Mouse (Mus musculus): Measurements from ENCODE around the gene Atg4c. TPM values are rescaled to one million over a fixed set of nuclear protein-coding genes. Genes with fewer than 3 reads are reported as not detected.

Gene Atg4c
- polyA plus RNA-seq, 1 experiment from 2014 or later: 12.9 TPM

DNA sequence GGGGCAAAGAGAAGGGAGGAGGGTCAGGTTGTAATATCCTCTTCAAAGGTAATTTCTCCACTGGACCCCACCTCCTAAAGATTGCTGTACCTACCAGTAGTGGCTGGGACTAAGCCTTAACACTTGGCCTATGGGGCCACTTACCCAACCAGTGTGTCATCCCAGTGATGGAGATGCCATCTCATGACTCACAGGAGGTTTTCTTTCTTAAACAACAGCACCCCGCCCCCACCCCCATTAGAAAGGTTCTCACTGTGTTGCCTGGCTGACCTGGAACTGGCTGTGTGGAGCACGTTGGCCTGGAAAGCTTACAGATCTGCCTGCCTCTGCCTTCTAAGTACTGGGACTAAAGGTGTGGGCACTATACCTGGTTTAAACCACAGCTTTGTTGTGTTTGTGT is 69.5 kb downstream of the Atg4c start:
- 0 out of 2 replicates have a peak, but pooled peaks cover 4% of the 10 kb centered on the region for H3K4me1 ChIP-seq (ENCODE audit: control insufficient read depth, insufficient read depth, low read length)
- ATAC-seq (no peak), DNase-seq (ENCODE audit: low spot score) (no peak)
- no peaks in the 10 kb centered on the region for H3K9me3 ChIP-seq (replicated peaks; ENCODE audit: control insufficient read depth, low read length)
- H3K36me3 ChIP-seq (ENCODE audit: control insufficient read depth, insufficient read depth, low read length): no peaks in the 10 kb centered on the region
- WGBS: 89% methylated on average over 2 of the region's 2 CpGs
- H3K27ac ChIP-seq (ENCODE audit: low read depth, low read length): no peak overlapping the region
- H3K4me2 ChIP-seq (ENCODE audit: low read length): no peak overlapping the region
- H3K9ac ChIP-seq (ENCODE audit: low read length): no peak overlapping the region
- H3K4me3 ChIP-seq (ENCODE audit: low read depth, low read length): no peak overlapping the region
- H3K27me3 ChIP-seq (replicated peaks; ENCODE audit: control insufficient read depth, insufficient read depth, low read length): no peaks in the 10 kb centered on the region

DNA sequence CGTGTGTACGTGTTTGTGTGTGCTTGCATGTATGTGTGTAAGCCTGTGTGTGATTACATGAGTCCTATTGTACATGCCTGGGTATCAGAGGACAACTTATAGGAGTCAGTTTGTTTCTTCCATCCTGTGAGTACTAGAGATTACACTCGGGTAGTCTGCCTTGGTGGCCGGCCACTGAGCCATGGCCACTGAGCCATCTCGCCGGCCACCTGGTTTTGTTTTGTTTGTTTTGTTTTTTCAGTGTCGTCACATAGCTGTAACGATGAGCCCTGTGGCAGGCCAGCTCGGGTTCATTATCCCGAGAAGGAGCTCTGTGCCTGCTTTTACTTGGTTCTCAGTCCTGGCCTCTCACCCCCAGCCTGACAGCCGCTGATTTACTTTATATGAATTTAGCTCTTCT is 69.9 kb downstream of the Atg4c start:
- H3K9ac ChIP-seq (ENCODE audit: low read length): no peak overlapping the region
- H3K36me3 ChIP-seq (ENCODE audit: control insufficient read depth, insufficient read depth, low read length): no peaks in the 10 kb centered on the region
- H3K4me2 ChIP-seq (ENCODE audit: low read length): no peak overlapping the region
- H3K27ac ChIP-seq (ENCODE audit: low read depth, low read length): no peak overlapping the region
- DNase-seq (ENCODE audit: low spot score): no peak
- no peaks in the 10 kb centered on the region for H3K9me3 ChIP-seq (replicated peaks; ENCODE audit: control insufficient read depth, low read length)
- ATAC-seq: no peak
- no peaks in the 10 kb centered on the region for H3K27me3 ChIP-seq (replicated peaks; ENCODE audit: control insufficient read depth, insufficient read depth, low read length)
- H3K4me1 ChIP-seq (ENCODE audit: control insufficient read depth, insufficient read depth, low read length): 0 out of 2 replicates have a peak, but pooled peaks cover 4% of the 10 kb centered on the region
- H3K4me3 ChIP-seq (ENCODE audit: low read depth, low read length): no peak overlapping the region
- 63% methylated on average over 11 of the region's 11 CpGs for WGBS

DNA sequence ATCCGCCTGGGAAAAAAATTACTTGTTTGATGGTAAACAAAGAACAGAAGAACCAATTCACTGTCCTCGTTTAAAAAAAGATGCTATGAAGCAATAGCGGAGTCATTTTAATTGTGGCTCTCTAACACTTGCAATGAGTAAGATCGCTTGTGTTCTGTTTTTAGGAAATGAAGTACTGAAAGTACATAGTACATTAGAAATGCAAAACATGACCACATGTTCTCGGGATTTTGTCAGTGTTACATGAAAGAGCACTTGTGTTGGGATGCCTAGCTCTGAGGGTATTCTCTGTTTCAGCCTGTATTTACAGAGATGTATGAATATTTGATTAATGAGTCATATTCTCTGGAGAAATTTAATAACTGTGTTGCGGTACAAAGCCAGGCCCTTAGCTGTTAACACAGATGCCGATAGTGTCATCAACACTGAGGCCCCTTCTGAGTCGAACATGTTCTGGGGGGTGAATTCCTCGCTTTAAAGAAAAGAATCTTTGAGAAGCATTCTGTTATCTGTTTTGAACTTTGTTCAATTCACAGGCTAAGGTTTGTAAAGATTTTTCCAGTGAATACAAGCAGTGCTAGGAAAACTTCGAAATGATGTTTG is 73.2 kb downstream of the Atg4c start:
- Histone ChIP-seq H3K4me2 (ENCODE audit: low read length) (no peak overlapping the region), H3K9ac (ENCODE audit: low read length) (no peak overlapping the region), H3K4me3 (ENCODE audit: low read depth, low read length) (no peak overlapping the region), H3K9me3 (replicated peaks; ENCODE audit: control insufficient read depth, low read length) (no peaks in the 10 kb centered on the region), H3K36me3 (ENCODE audit: control insufficient read depth, insufficient read depth, low read length) (no peaks in the 10 kb centered on the region), H3K4me1 (ENCODE audit: control insufficient read depth, insufficient read depth, low read length) (0 out of 2 replicates have a peak, but pooled peaks cover 4% of the 10 kb centered on the region), H3K27ac (ENCODE audit: low read depth, low read length) (no peak overlapping the region), H3K27me3 (replicated peaks; ENCODE audit: control insufficient read depth, insufficient read depth, low read length) (no peaks in the 10 kb centered on the region)
- 65% methylated on average over 10 of the region's 10 CpGs for WGBS
- no peak for ATAC-seq
- DNase-seq (ENCODE audit: low spot score): no peak

DNA sequence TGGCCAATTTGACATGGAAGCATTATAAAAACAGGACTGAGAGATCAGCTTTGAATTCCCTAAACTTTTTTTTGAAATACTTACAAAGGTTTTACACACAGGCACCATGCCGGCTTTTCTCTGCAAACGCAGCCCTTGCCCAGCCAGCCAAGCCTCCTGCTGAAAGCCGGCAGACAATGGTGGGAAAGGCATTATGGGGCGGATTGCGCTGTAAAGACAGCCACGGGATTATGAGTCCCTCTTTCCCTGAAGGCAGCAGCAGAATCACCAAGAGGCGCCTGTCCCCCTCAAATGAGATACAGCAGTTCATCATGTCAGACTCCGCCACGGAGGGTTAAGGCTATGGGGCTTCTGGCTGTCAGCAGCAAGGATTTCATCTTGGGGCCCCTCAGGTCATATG is 79.1 kb downstream of the Atg4c start:
- H3K9ac ChIP-seq (ENCODE audit: low read length): peak overlapping the region; percentile 18; the same call in 1 of the 2 replicates
- no peak overlapping the region for H3K4me3 ChIP-seq (ENCODE audit: low read depth, low read length)
- H3K27ac ChIP-seq (ENCODE audit: low read depth, low read length): peak overlapping the region; percentile 36; the same call in 1 of the 2 replicates
- H3K36me3 ChIP-seq (ENCODE audit: control insufficient read depth, insufficient read depth, low read length): no peaks in the 10 kb centered on the region
- WGBS: 3% methylated on average over 9 of the region's 9 CpGs
- ATAC-seq (peak; percentile 61), DNase-seq (ENCODE audit: low spot score) (peak; percentile 75)
- H3K27me3 ChIP-seq (replicated peaks; ENCODE audit: control insufficient read depth, insufficient read depth, low read length): no peaks in the 10 kb centered on the region
- H3K4me2 ChIP-seq (ENCODE audit: low read length): peak overlapping the region; percentile 41
- peaks cover 18% of the 10 kb centered on the region for H3K4me1 ChIP-seq (ENCODE audit: control insufficient read depth, insufficient read depth, low read length)
- no peaks in the 10 kb centered on the region for H3K9me3 ChIP-seq (replicated peaks; ENCODE audit: control insufficient read depth, low read length)

DNA sequence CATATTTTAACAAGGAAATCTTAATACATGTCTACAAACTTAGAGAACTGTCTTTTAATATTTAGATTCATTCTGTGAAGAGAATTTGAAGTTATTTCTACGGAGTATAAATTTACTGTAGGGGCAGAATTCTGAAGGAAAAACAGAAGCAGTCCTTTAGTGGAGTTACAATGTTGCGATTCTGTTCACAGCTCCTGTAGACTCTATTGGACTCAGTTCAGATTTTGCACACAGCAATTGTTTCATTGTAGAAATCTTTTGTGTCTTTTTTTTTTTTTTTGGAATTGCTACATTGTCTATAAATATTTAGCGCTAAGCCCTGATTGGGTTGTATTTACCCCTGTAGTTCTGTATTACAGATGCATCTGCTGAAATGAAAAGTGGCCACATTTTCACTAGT is 79.7 kb downstream of the Atg4c start:
- Histone ChIP-seq H3K4me3 (ENCODE audit: low read depth, low read length) (no peak overlapping the region), H3K27ac (ENCODE audit: low read depth, low read length) (no peak overlapping the region), H3K9ac (ENCODE audit: low read length) (no peak overlapping the region), H3K9me3 (replicated peaks; ENCODE audit: control insufficient read depth, low read length) (no peaks in the 10 kb centered on the region), H3K4me1 (ENCODE audit: control insufficient read depth, insufficient read depth, low read length) (peaks cover 18% of the 10 kb centered on the region), H3K27me3 (replicated peaks; ENCODE audit: control insufficient read depth, insufficient read depth, low read length) (no peaks in the 10 kb centered on the region), H3K36me3 (ENCODE audit: control insufficient read depth, insufficient read depth, low read length) (no peaks in the 10 kb centered on the region), H3K4me2 (ENCODE audit: low read length) (no peak overlapping the region)
- 56% methylated on average over 3 of the region's 3 CpGs for WGBS
- ATAC-seq (0 out of 2 replicates have a peak, but pooled peaks have one; percentile 13), DNase-seq (ENCODE audit: low spot score) (peak; percentile 40)

DNA sequence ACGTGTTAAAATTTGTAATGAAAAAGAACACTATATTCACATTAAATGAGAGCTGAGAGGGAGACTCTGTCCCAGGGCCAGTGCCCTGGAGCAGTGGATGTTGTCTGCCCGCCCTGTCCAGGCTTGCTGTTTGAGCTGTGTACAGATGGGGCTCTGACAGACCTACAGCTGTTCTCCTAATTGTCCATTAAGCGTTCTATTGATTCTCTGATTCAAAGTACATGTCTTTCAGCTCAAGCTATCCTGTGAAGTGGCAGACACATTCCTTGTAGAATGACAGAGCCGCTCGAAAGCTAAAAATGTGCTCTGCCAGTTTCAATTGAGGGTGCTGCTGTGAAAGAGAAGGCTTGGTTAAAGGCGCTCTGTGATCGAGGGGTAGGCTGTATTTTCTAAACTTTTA is 80.2 kb downstream of the Atg4c start:
- H3K9ac ChIP-seq (ENCODE audit: low read length): no peak overlapping the region
- H3K27ac ChIP-seq (ENCODE audit: low read depth, low read length): peak overlapping the region; percentile 1; the same call in 1 of the 2 replicates
- H3K4me1 ChIP-seq (ENCODE audit: control insufficient read depth, insufficient read depth, low read length): peaks cover 18% of the 10 kb centered on the region
- H3K27me3 ChIP-seq (replicated peaks; ENCODE audit: control insufficient read depth, insufficient read depth, low read length): no peaks in the 10 kb centered on the region
- H3K4me2 ChIP-seq (ENCODE audit: low read length): no peak overlapping the region
- ATAC-seq (peak; percentile 88), DNase-seq (ENCODE audit: low spot score) (peak; percentile 66)
- no peaks in the 10 kb centered on the region for H3K36me3 ChIP-seq (ENCODE audit: control insufficient read depth, insufficient read depth, low read length)
- 13% methylated on average over 7 of the region's 7 CpGs for WGBS
- H3K4me3 ChIP-seq (ENCODE audit: low read depth, low read length): no peak overlapping the region
- H3K9me3 ChIP-seq (replicated peaks; ENCODE audit: control insufficient read depth, low read length): no peaks in the 10 kb centered on the region

DNA sequence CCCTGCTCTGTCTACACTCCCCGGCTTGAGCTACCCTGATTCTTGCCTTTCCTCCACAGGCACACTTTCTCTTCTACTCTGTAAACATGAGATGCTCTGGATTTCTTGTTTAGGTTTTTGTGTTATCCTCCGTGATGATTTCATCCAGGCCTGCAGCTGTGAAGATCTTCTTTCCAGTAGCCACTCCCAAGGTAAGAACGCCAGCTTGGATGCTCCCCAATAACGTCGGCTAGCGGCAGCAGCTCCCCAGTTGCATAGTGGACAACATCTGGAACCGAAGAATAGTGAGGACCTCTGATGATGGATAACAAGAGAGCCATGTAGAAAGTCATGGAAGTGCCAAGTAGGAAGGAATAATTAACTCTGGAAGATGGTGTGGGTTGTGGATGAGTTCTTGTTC is 85.1 kb downstream of the Atg4c start:
- H3K9ac ChIP-seq (ENCODE audit: low read length): no peak overlapping the region
- H3K4me1 ChIP-seq (ENCODE audit: control insufficient read depth, insufficient read depth, low read length): peaks cover 8% of the 10 kb centered on the region
- DNase-seq (ENCODE audit: low spot score): no peak
- no peaks in the 10 kb centered on the region for H3K36me3 ChIP-seq (ENCODE audit: control insufficient read depth, insufficient read depth, low read length)
- H3K27ac ChIP-seq (ENCODE audit: low read depth, low read length): no peak overlapping the region
- WGBS: 95% methylated on average over 7 of the region's 7 CpGs
- H3K4me2 ChIP-seq (ENCODE audit: low read length): no peak overlapping the region
- no peak overlapping the region for H3K4me3 ChIP-seq (ENCODE audit: low read depth, low read length)
- H3K9me3 ChIP-seq (replicated peaks; ENCODE audit: control insufficient read depth, low read length): no peaks in the 10 kb centered on the region
- no peak for ATAC-seq
- H3K27me3 ChIP-seq (replicated peaks; ENCODE audit: control insufficient read depth, insufficient read depth, low read length): no peaks in the 10 kb centered on the region

DNA sequence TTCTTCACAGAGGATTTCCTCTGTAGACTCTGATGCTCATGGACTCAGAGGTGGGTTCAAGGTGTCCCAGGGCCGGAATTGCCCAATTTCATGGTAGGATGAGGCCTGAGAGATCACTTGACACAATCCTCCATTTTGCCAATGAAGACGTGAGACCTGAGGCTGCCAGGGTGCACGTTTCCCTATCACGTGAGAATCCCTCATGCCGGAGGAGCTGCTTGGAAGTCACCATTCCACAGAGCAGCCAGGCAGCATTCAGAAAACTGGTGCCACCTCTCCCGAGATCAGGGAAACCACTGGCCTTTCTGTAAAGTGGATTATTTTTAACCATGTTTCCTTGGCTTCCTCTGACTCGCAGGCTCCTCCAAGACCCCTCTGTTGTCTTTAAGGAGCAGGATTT is 88.0 kb downstream of the Atg4c start:
- Histone ChIP-seq H3K27me3 (replicated peaks; ENCODE audit: control insufficient read depth, insufficient read depth, low read length) (no peaks in the 10 kb centered on the region), H3K4me1 (ENCODE audit: control insufficient read depth, insufficient read depth, low read length) (no peaks in the 10 kb centered on the region), H3K4me3 (ENCODE audit: low read depth, low read length) (no peak overlapping the region), H3K9me3 (replicated peaks; ENCODE audit: control insufficient read depth, low read length) (no peaks in the 10 kb centered on the region), H3K27ac (ENCODE audit: low read depth, low read length) (no peak overlapping the region), H3K36me3 (ENCODE audit: control insufficient read depth, insufficient read depth, low read length) (no peaks in the 10 kb centered on the region), H3K4me2 (ENCODE audit: low read length) (no peak overlapping the region), H3K9ac (ENCODE audit: low read length) (no peak overlapping the region)
- DNase-seq (ENCODE audit: low spot score): no peak
- no peak for ATAC-seq
- 86% methylated on average over 7 of the region's 7 CpGs for WGBS

DNA sequence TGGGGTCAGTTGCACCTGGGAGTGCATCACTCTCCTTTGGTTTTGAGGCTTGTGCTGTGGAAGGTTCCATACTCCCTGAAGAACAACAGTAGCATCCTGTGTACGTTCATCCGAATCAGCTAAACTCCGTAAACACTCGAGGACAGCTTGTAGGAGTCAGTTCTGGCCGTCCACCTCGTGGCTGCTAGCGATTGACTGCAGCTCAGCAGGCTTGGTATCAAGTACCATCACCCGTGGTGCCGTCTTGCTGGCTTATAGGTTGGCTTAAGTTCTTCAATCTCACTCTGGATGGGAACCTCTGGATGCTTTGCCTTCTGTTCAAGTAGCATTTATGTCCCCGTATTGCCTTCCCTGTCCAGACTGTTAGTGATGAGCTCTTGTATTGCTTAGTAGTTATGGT is 95.6 kb downstream of the Atg4c start:
- Histone ChIP-seq H3K9me3 (replicated peaks; ENCODE audit: control insufficient read depth, low read length) (no peaks in the 10 kb centered on the region), H3K4me2 (ENCODE audit: low read length) (no peak overlapping the region), H3K27me3 (replicated peaks; ENCODE audit: control insufficient read depth, insufficient read depth, low read length) (no peaks in the 10 kb centered on the region), H3K9ac (ENCODE audit: low read length) (no peak overlapping the region), H3K4me3 (ENCODE audit: low read depth, low read length) (no peak overlapping the region), H3K4me1 (ENCODE audit: control insufficient read depth, insufficient read depth, low read length) (no peaks in the 10 kb centered on the region), H3K36me3 (ENCODE audit: control insufficient read depth, insufficient read depth, low read length) (no peaks in the 10 kb centered on the region), H3K27ac (ENCODE audit: low read depth, low read length) (no peak overlapping the region)
- ATAC-seq: no peak
- no peak for DNase-seq (ENCODE audit: low spot score)
- WGBS: 87% methylated on average over 10 of the region's 10 CpGs

Measured in forebrain, embryonic 14.5 days (tissue).